Mouse (Mus musculus): ENCODE measurements at regions not wholly inside any gene's neighbourhood (a gene's known extent, or its start where the extent isn't known, plus 50 kb on each side); places are given as distances from the start of the nearest gene placed in this dataset.

GRCm38 (mm10) chrX:147328289-147328688 is 100.7 kb downstream of the Il13ra2 start:
- DNase-seq = peak; percentile 1

- no peak for DNase-seq
Observed at GRCm38 (mm10) chrX:147326231-147326630, 102.8 kb downstream of the Il13ra2 start.
